Mouse (Mus musculus) G1E (cell line): ENCODE data around the gene Slc36a2.

Experiments
- CTCF ChIP-seq: IDR thresholded peaks from 2 replicates; pipeline ENCODE4 v1.5.1; 2012; ENCODE audit warnings: low read depth, low read length, inconsistent platforms, mixed read lengths
- TAL1 ChIP-seq: conservative IDR thresholded peaks from 2 replicates; pipeline ENCODE4 v1.6.1; 2012; ENCODE audit warnings: low read depth, low read length, inconsistent platforms, mixed read lengths

DNA sequence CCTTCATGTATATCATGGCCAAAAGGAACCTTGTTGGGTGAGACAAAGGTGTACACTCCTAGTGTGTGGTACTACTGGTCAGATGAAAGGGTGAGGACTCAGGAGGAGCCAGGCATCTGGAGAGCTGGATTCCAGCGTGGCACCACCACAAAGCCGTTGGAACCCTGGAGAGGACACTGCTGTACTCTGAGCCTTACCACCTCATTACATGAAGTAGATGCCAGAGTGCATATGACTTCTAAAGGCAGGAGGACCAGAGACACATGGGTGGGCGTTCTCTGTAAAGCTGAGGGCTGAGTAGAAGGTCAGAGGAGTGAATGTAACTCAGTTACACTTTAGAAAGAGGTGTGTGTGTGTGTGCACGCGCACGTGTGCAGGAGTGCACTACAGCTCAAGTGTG lies 2.9 kb upstream of the Slc36a2 start:
- TF ChIP-seq CTCF (no peak), TAL1 (no peak)
